Mouse (Mus musculus) myocyte (in vitro differentiated cells): Measurements from ENCODE around the gene Bcar3.

Experiments used
- CEBPB ChIP-seq: IDR thresholded peaks from 2 replicates; pipeline ENCODE4 v1.6.1; 2011; ENCODE audit warnings: mild to moderate bottlenecking, moderate library complexity; ENCODE audit not compliant: poor library complexity, insufficient read depth, severe bottlenecking
- E2F4 ChIP-seq: IDR thresholded peaks from one replicate; pipeline ENCODE4 v1.6.1; 2011; ENCODE audit warnings: mild to moderate bottlenecking, control low read depth, moderate library complexity; ENCODE audit not compliant: insufficient read depth
- MAX ChIP-seq: IDR thresholded peaks from one replicate; pipeline ENCODE4 v1.6.1; 2011; ENCODE audit warnings: low read depth, mild to moderate bottlenecking, control low read depth
- MYOG ChIP-seq, 3 experiments: IDR thresholded peaks; one replicate each; pipeline ENCODE4 v1.6.1; 2011; ENCODE audit warnings: control low read depth in 2 of 3, low read depth in 2 of 3, mild to moderate bottlenecking in 2 of 3; ENCODE audit not compliant: insufficient read length in 2 of 3, control insufficient read depth in 1 of 3, insufficient read depth in 1 of 3
- TCF3 ChIP-seq: IDR thresholded peaks from one replicate; pipeline ENCODE4 v1.6.1; 2011; ENCODE audit warnings: low read depth, control low read depth; ENCODE audit not compliant: insufficient read length

- TF ChIP-seq MAX = no peak
- no peak for TF ChIP-seq TCF3
- TF ChIP-seq MYOG (IDR thresholded peaks at IDR 0.05; ENCODE audit: control insufficient read depth in 1 of 3, insufficient read depth in 1 of 3, insufficient read length in 2 of 3, low read depth in 2 of 3) = no peak
- no peak for TF ChIP-seq CEBPB
- TF ChIP-seq E2F4 = no peak
These were observed 123.5 kb downstream of the Bcar3 start for GRCm38 (mm10) chr3:122417466-122417865.
